Mouse (Mus musculus) spleen, adult 2 months (tissue): ENCODE measurements around the gene Eif2d. TPM values are rescaled to one million over a fixed set of nuclear protein-coding genes. Genes with fewer than 3 reads are reported as not detected.

ENCODE experiments used
- DNase-seq, 2 experiments: peaks; one replicate each; pipeline versions ENCODE4 v3.0.0 to v3.0.0-alpha.2; 2012 to 2021; ENCODE audit warnings: low spot score in 2 of 2, low read depth in 1 of 2
- H3K27ac ChIP-seq: fragments of 200-500 bp; 2 replicates; pipeline ENCODE4 v1.5.1; 2012; ENCODE audit warnings: low read length, inconsistent platforms; ENCODE audit not compliant: insufficient read depth
- H3K27me3 ChIP-seq: fragments of 200-500 bp; 2 replicates; pipeline ENCODE4 v1.6.1; 2012; ENCODE audit warnings: mild to moderate bottlenecking, moderate library complexity, low read length, inconsistent platforms; ENCODE audit not compliant: control insufficient read depth, insufficient read depth
- H3K36me3 ChIP-seq: fragments of 200-500 bp; 2 replicates; pipeline ENCODE4 v1.6.1; 2012; ENCODE audit warnings: mild to moderate bottlenecking, low read length, inconsistent platforms; ENCODE audit not compliant: control insufficient read depth, insufficient read depth
- H3K4me1 ChIP-seq: fragments of 200-500 bp; 2 replicates; pipeline ENCODE4 v1.6.1; 2011; ENCODE audit warnings: inconsistent platforms; ENCODE audit not compliant: control insufficient read depth, insufficient read depth, insufficient read length
- H3K4me3 ChIP-seq: fragments of 200-500 bp; 2 replicates; pipeline ENCODE4 v1.5.1; 2011; ENCODE audit warnings: mild to moderate bottlenecking, inconsistent platforms; ENCODE audit not compliant: insufficient read depth, insufficient read length; ENCODE audit errors: extremely low read depth
- CTCF ChIP-seq: fragments of 200-500 bp; IDR thresholded peaks from 2 replicates; pipeline ENCODE4 v1.5.1; 2011; ENCODE audit warnings: mild to moderate bottlenecking, inconsistent platforms; ENCODE audit not compliant: insufficient read depth, insufficient read length, insufficient replicate concordance; ENCODE audit errors: extremely low read depth
- POLR2A ChIP-seq: fragments of 200-500 bp; IDR thresholded peaks from 2 replicates; pipeline ENCODE4 v1.6.1; 2011; ENCODE audit warnings: low read depth, low read length, inconsistent platforms
- WGBS: fragments of 180-500 bp; shearing (Covaris S2); methylation state at CpG from one replicate; pipeline ENCODE4 v1.1.7; 2018; 5-methylcytosine and 5-hydroxymethylcytosine counted together
- polyA plus RNA-seq: library from polyadenylated mRNA; depleted of rRNA; stranded (reverse); fragments of >200 nt; gene quantifications from 2 replicates; pipeline ENCODE4 v1.2.3, GENCODE M21; 2012; rRNA removed

Gene Eif2d
- polyA plus RNA-seq = 17.4 and 19.6 TPM in 2 replicates

GRCm38 (mm10) chr1:131153018-131153629 is at the start of gene Eif2d:
TSS of gene Eif2d (plus strand) at chr1:131153181.
- Histone ChIP-seq H3K4me1 (peaks cover 5% of the 10 kb centered on the region; the same call in 1 of the 2 replicates), H3K4me3 (peak within 1 kb of the TSS; percentile 91), H3K27me3 (no peaks in the 10 kb centered on the region), H3K27ac (peak within 1 kb of the TSS; percentile 66), H3K36me3 (no peaks in the 10 kb centered on the region; the same call in 1 of the 2 replicates)
- TF ChIP-seq CTCF (no peak), POLR2A (peak; percentile 68; the same call in 1 of the 2 replicates)
- under 1% methylated on average over 27 of the region's 27 CpGs for WGBS
- DNase-seq = peak; percentile 64 to 82

- 26% methylated on average over 10 of the region's 10 CpGs for WGBS
- no peaks in the 10 kb centered on the region for H3K36me3 ChIP-seq
- peak; percentile 40 to 55 for DNase-seq
- H3K4me1 ChIP-seq = peaks cover 14% of the 10 kb centered on the region
- TF ChIP-seq CTCF (no peak), POLR2A (no peak)
- H3K4me3 ChIP-seq = 0 out of 2 replicates have a peak overlapping the region, but pooled peaks have one; percentile 4
- H3K27ac ChIP-seq = peak overlapping the region; percentile 56
- no peaks in the 10 kb centered on the region for H3K27me3 ChIP-seq
Measured at GRCm38 (mm10) chr1:131103776-131104424, 49.1 kb upstream of the Eif2d start.

GRCm38 (mm10) chr1:131107575-131108308 is 45.2 kb upstream of the Eif2d start:
- Histone ChIP-seq H3K36me3 (no peaks in the 10 kb centered on the region), H3K4me3 (no peak overlapping the region), H3K27ac (no peak overlapping the region), H3K27me3 (no peaks in the 10 kb centered on the region), H3K4me1 (peaks cover 30% of the 10 kb centered on the region)
- no peak for DNase-seq
- TF ChIP-seq CTCF (no peak), POLR2A (no peak)
- WGBS = 81% methylated on average over 10 of the region's 10 CpGs

GRCm38 (mm10) chr1:131110525-131111106 is 42.4 kb upstream of the Eif2d start:
- 11% methylated on average over 12 of the region's 12 CpGs for WGBS
- peak; percentile 37 to 63 for DNase-seq
- H3K36me3 ChIP-seq = no peaks in the 10 kb centered on the region
- TF ChIP-seq CTCF (no peak), POLR2A (no peak)
- peaks cover 18% of the 10 kb centered on the region for H3K4me1 ChIP-seq
- peak overlapping the region; percentile 74 for H3K27ac ChIP-seq
- no peaks in the 10 kb centered on the region for H3K27me3 ChIP-seq
- no peak overlapping the region for H3K4me3 ChIP-seq

- H3K27me3 ChIP-seq = peaks cover 1% of the 10 kb centered on the region; the same call in 1 of the 2 replicates
- no peaks in the 10 kb centered on the region for H3K36me3 ChIP-seq
- no peak overlapping the region for H3K27ac ChIP-seq
- H3K4me3 ChIP-seq = no peak overlapping the region
- WGBS = 64% methylated on average over 6 of the region's 6 CpGs
- DNase-seq = no peak
- no peak for TF ChIP-seq CTCF
- no peak for TF ChIP-seq POLR2A
- H3K4me1 ChIP-seq = peaks cover 18% of the 10 kb centered on the region
Measured at GRCm38 (mm10) chr1:131112576-131112975, 40.4 kb upstream of the Eif2d start.

GRCm38 (mm10) chr1:131115932-131116331 is 37.0 kb upstream of the Eif2d start:
- peaks cover 7% of the 10 kb centered on the region for H3K4me1 ChIP-seq
- H3K27ac ChIP-seq = no peak overlapping the region
- DNase-seq = peak; percentile 61 to 64
- 13% methylated on average over 6 of the region's 6 CpGs for WGBS
- H3K4me3 ChIP-seq = no peak overlapping the region
- peaks cover 1% of the 10 kb centered on the region; the same call in 1 of the 2 replicates for H3K27me3 ChIP-seq
- no peaks in the 10 kb centered on the region for H3K36me3 ChIP-seq
- peak; percentile 71; the same call in 1 of the 2 replicates for TF ChIP-seq CTCF
- no peak for TF ChIP-seq POLR2A
